Mouse (Mus musculus) neural tube, embryonic 10.5 days (tissue): Measurements from ENCODE around the gene Med25.

ENCODE experiments used
- DNase-seq: peaks from one replicate; pipeline ENCODE4 v3.0.0-alpha.2; 2017; ENCODE audit warnings: low spot score; ENCODE audit errors: extremely low spot score

The Med25 gene

GRCm38 (mm10) chr7:44892276-44892921 lies at the start of gene Med25:
Gene Med25 (minus strand): TSS chr7:44892712.
- peak; percentile 95 for DNase-seq

- no peak for DNase-seq
These were observed 46.2 kb upstream of the Med25 start for GRCm38 (mm10) chr7:44938680-44939079.

GRCm38 (mm10) chr7:44929204-44930151 lies 37.0 kb upstream of the Med25 start, which contains the start of gene Ap2a1:
Gene Ap2a1 (minus strand): TSS chr7:44929496.
- DNase-seq = peak; percentile 98

DNA sequence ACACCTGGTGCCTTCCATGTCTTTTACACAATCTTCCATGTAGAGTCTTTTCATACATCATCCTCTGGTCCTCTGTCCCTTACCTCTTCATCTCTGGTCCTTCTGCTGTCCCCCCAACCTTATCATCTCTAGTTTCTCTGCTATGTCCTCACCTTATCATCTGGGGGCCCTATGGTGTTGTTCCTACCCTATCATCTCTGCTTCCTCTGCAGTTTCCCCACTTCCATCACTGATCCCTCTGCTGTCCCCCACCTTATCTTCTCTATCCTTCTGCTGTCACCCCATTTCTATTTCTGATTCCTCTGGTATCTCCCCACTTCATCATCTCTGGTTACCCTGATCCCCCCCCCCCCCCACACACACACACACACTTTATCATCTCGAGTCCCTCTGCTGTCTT lies 36.1 kb upstream of the Med25 start:
- DNase-seq = no peak

GRCm38 (mm10) chr7:44925468-44925867 lies 33.0 kb upstream of the Med25 start:
- DNase-seq = no peak

- DNase-seq = no peak
These were observed 30.0 kb upstream of the Med25 start for GRCm38 (mm10) chr7:44922530-44922929.

DNA sequence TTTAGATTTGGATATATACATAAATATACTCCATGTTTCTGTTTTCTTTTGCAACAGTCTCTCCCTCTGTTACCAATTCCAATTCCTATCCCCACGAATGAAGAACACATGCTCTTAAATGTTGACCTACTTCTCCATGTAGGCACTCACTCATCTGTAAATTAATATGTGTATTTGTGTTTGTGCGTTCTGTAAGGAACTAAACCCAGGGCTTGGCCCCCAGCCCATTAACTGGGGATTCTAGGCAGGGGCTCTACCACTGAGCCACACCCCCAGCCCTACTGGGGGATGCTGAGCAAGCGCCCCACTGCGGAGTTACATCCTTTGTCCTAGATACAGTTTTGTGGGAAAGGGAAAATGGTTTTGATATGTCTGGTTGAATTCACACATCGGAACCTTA lies 26.6 kb upstream of the Med25 start:
- DNase-seq = no peak

- no peak for DNase-seq
These were observed 25.7 kb upstream of the Med25 start for GRCm38 (mm10) chr7:44918219-44918618.

DNA sequence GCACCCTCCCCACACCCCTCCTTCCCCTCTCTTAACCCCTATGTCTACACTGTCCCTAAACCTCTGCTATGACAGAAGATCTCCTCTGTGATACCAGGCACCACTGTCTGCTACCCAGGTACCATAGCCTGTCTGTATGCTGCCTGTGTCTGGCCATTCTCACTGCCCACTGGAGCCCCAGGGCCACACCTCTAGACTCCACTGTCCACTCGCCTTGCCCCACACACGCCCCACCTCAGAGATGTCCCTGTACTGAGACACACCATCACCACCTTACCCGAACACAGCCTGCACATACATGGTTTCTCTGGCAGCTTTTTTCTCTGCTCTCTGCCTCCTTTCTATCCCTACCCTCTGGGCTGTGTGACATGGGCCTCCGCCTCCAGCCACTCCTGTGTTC lies 24.4 kb upstream of the Med25 start:
- no peak for DNase-seq

DNA sequence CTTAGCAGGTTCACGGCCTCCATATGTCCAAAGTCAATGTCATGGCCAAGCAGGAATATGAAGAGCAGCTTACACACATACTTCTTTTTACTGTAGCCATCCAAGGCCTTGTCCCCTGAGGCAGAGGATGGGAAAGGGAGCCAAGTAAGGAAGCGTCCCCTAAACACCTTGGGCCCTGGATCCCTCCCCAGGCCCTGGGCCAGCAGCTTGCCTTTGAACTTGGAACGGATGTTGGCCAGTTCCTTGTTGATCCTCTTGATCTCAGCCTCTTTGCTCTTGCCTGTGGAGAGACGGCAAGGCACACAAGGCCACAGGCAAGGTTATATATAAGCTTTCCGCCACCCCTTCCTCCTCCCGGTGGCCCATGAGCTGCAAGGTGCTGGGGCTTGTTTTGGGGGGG lies 23.7 kb upstream of the Med25 start:
- no peak for DNase-seq

DNA sequence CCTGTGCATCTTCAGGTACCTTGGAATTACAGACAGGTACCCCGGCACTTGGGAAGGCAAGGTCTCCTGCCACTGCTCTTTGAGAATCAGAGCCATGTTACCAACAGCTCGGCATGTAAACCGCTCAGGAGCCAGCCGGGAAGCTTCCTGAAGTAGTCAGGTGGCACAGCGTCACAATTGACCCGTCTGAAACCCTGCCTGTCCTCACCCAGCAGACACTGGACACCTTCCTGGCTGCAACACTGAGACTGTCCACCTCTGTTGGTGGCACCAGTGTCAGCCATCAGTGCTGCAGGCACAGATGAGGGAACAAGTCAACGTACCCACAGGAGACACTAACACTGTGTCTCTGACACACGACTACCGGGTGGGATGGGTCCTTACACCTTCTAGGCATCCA lies 22.8 kb upstream of the Med25 start:
- no peak for DNase-seq

GRCm38 (mm10) chr7:44914396-44914795 lies 21.9 kb upstream of the Med25 start:
- DNase-seq = no peak

DNA sequence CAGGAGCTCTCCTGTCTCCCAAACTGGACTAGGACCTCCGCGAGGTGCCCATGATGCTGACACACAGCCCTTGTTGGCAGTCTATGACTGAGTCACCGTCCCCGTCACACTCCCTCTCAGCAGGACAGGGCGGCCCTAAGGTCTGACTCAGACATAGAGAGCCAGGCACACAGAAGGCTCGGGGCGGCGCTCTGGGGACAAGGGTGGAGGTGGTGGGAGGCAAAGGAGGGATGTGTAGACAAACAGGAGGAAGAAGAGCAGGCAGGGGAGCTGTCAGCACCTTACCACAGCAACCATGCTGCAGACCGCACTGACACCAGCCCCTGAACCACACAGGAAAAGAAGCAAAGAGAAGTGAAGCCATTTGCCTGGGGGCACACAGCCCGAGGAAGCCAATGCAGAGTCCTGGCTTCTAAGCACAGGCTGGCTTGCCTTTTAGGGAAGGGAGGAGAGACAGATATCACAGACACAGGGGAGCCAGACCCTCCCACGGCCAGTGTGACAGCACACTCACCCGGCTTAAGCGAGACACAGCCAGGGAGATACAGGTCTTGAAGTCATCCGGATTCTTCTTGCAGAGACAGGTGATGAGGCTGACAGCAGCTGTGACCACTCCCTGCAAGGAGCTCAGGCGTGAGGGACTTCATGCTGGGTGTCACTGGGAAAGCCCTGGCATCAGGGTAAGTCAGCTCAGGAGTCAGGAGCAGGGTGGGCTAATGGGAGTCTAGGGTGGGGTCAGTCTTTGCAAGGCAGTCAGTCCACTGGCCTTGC lies 16.4 kb upstream of the Med25 start:
- no peak for DNase-seq

GRCm38 (mm10) chr7:44905430-44905829 lies 12.9 kb upstream of the Med25 start:
- DNase-seq = no peak

- DNase-seq = peak; percentile 73
These were observed 8.8 kb upstream of the Med25 start for GRCm38 (mm10) chr7:44901230-44901722.

- DNase-seq = no peak
These were observed 8.1 kb upstream of the Med25 start for GRCm38 (mm10) chr7:44900632-44901031.

DNA sequence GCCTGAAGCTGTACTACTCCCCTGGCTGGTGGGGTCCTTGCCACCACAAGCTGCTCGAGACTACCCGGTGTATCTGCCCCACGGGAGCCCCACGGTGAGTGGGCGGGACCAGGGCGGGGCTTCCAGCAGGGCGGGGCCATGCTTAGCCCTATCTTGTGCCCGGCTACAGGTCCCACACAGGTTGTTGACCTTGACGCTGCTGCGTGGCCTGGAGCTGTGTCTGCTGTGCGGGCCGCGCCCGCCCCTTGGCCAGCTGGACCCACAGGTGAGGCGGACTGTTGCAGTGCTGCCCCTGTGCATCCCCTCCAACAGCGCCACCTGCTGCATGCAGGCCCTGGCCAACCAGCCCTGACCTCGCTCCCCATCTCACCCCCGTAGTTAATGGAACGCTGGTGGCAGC lies 6.1 kb upstream of the Med25 start:
- no peak for DNase-seq

DNA sequence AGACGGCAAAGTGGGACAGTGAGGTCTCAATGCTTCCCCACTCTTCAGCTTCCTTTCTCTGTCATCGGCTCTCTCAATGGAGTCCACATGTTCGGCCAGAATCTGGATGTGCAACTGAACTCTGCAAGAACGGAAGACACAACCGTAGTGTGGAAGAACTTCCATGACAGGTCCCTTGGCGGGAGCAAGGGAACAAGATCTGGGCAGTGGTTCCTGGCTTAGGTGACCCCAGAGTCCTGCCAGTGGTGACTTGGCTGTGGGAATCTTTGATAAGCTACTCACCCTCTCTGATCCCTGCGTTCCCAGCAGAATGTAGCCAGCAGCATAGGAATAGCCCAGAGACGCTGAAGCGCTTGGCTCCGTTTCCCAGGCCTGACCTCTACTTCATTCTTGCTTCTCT lies 4.0 kb upstream of the Med25 start:
- no peak for DNase-seq

- peak; percentile 89 for DNase-seq
These were observed 3.3 kb upstream of the Med25 start, which contains the start of gene Fuz for GRCm38 (mm10) chr7:44895593-44896434. Gene Fuz (plus strand): TSS chr7:44896079.

DNA sequence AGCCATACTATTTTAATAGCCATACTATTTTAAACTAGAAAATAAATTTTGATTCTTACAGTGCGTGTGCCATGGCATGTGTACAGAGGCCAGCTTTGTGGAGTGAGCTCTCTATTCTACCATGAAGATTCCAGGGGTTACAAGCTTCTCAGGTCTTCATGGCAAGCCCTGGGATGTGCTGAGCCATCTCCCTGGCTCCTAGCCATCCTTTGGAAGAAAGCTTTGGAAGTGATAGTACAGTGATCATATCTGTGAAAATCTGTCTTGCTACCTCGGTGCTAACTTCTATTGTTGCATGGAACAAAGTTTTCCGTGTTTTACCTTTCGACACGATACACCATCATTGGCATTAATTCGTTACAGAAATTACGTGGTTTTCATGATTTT lies 2.7 kb upstream of the Med25 start:
- DNase-seq = no peak

- no peak for DNase-seq
These were observed 1.7 kb upstream of the Med25 start for GRCm38 (mm10) chr7:44894175-44894574.
